Mouse (Mus musculus): ENCODE measurements around the gene Grip1.

DNA sequence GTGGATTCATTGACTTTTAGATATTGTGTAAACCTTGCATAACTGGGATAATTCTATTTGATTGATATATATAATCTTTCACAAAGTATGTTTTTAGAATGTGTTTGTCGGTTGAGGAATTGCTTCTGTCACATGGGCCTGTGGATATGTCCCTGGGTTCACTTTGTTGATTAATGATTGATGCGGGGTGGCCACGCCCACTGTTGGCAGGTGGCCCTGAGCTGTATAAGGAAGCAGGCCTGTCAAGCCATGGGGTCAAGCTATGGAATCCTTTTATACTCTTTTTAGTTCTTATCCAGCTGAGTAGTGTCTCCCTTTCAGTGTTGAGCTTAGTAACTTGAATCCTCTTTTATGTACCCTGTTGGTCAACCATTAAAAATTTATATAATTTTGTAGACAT is 72.1 kb downstream of the Grip1 start:
- TF ChIP-seq POLR2A (IDR thresholded peaks at IDR 0.05; ENCODE audit: insufficient read length, low read depth): no peak
- no peak for TF ChIP-seq MYOD1 (IDR thresholded peaks at IDR 0.05; ENCODE audit: control insufficient read depth in 1 of 3, insufficient read length in 2 of 3, low read depth in 2 of 3)
- no peak for TF ChIP-seq TCF12 (IDR thresholded peaks at IDR 0.05; ENCODE audit: insufficient read depth, poor library complexity, severe bottlenecking)
- TF ChIP-seq E2F4 (IDR thresholded peaks at IDR 0.05; ENCODE audit: insufficient read depth): no peak
- no peak for TF ChIP-seq REST (IDR thresholded peaks at IDR 0.05; ENCODE audit: insufficient read depth, insufficient read length)
- no peak for TF ChIP-seq MAX (IDR thresholded peaks at IDR 0.05; ENCODE audit: low read depth)
- no peak for TF ChIP-seq POLR2AphosphoS2 (IDR thresholded peaks at IDR 0.05; ENCODE audit: insufficient read length, low read depth)
- no peak for TF ChIP-seq MYOG (IDR thresholded peaks at IDR 0.05; ENCODE audit: control insufficient read depth in 1 of 3, insufficient read depth in 1 of 3, insufficient read length in 2 of 3, low read depth in 2 of 3)
- TF ChIP-seq USF1 (IDR thresholded peaks at IDR 0.05; ENCODE audit: low read depth): no peak

All from myocyte (in vitro differentiated cells).